Mouse (Mus musculus) ES-Bruce4 (cell line): ENCODE results near the gene Edar. TPM values are rescaled to one million over a fixed set of nuclear protein-coding genes. Genes with fewer than 3 reads are reported as not detected.

ENCODE experiments used
- H3K27ac ChIP-seq: 2 replicates; pipeline ENCODE4 v1.5.1; 2012; ENCODE audit warnings: low read length, inconsistent platforms; ENCODE audit not compliant: insufficient read depth
- H3K27me3 ChIP-seq: 2 replicates; pipeline ENCODE4 v1.6.1; 2012; ENCODE audit warnings: mild to moderate bottlenecking, low read length, inconsistent platforms; ENCODE audit not compliant: control insufficient read depth, poor library complexity, insufficient read depth, severe bottlenecking
- H3K36me3 ChIP-seq: 2 replicates; pipeline ENCODE4 v1.6.1; 2012; ENCODE audit warnings: inconsistent platforms, mild to moderate bottlenecking, low read length, moderate library complexity; ENCODE audit not compliant: control insufficient read depth, poor library complexity, insufficient read depth, severe bottlenecking
- H3K4me1 ChIP-seq: one replicate; pipeline ENCODE4 v1.8.1; 2011; ENCODE audit warnings: low read length; ENCODE audit not compliant: control insufficient read depth, insufficient read depth
- H3K4me3 ChIP-seq: 2 replicates; pipeline ENCODE4 v1.5.1; 2011; ENCODE audit warnings: low read depth, mild to moderate bottlenecking, low read length
- H3K9ac ChIP-seq: 2 replicates; pipeline ENCODE4 v1.6.1; 2012; ENCODE audit warnings: low read depth, mild to moderate bottlenecking, inconsistent platforms; ENCODE audit not compliant: poor library complexity, severe bottlenecking
- H3K9me3 ChIP-seq: replicated peaks from 2 replicates; pipeline ENCODE4 v1.6.1; 2012; ENCODE audit warnings: mild to moderate bottlenecking, low read length, inconsistent platforms; ENCODE audit not compliant: control insufficient read depth, poor library complexity, insufficient read depth, severe bottlenecking
- CTCF ChIP-seq: IDR thresholded peaks from one replicate; pipeline ENCODE4 v1.8.1; 2011; ENCODE audit warnings: low read depth, low read length
- EP300 ChIP-seq: IDR thresholded peaks from 2 replicates; pipeline ENCODE4 v1.6.1; 2011; ENCODE audit warnings: low read depth, low read length; ENCODE audit not compliant: insufficient read depth
- POLR2A ChIP-seq: IDR thresholded peaks from one replicate; pipeline ENCODE4 v1.8.1; 2011; ENCODE audit warnings: low read length; ENCODE audit not compliant: insufficient read depth
- polyA plus RNA-seq: library from polyadenylated mRNA; stranded (reverse); fragments of >200 nt; gene quantifications from 2 replicates; pipeline ENCODE4 v1.2.4, GENCODE M21; 2011; ENCODE audit warnings: low read depth; ENCODE audit not compliant: missing spikeins, insufficient read depth, insufficient read length

Gene Edar
- polyA plus RNA-seq, 1 experiment, result not detected

- Histone ChIP-seq H3K36me3 (no peaks in the 10 kb centered on the region), H3K27ac (no peak overlapping the region)
These were observed 64.8 kb downstream of the Edar start for GRCm38 (mm10) chr10:58610484-58611261.

GRCm38 (mm10) chr10:58608858-58609257 is 66.6 kb downstream of the Edar start:
- TF ChIP-seq EP300 (no peak), CTCF (no peak), POLR2A (no peak)
- H3K27ac ChIP-seq, result no peak overlapping the region
- H3K27me3 ChIP-seq, result no peaks in the 10 kb centered on the region
- no peaks in the 10 kb centered on the region for H3K4me1 ChIP-seq
- H3K4me3 ChIP-seq, result no peak overlapping the region
- H3K36me3 ChIP-seq, result no peaks in the 10 kb centered on the region
- no peak overlapping the region for H3K9ac ChIP-seq
- H3K9me3 ChIP-seq, result no peaks in the 10 kb centered on the region

More at GRCm38 (mm10) chr10:58610484-58611261, 64.8 kb downstream of the Edar start:
- Histone ChIP-seq H3K4me3 (no peak overlapping the region), H3K4me1 (no peaks in the 10 kb centered on the region), H3K9me3 (no peaks in the 10 kb centered on the region), H3K27me3 (no peaks in the 10 kb centered on the region), H3K9ac (no peak overlapping the region)
- TF ChIP-seq EP300, result no peak
- TF ChIP-seq CTCF, result no peak
- no peak for TF ChIP-seq POLR2A

DNA sequence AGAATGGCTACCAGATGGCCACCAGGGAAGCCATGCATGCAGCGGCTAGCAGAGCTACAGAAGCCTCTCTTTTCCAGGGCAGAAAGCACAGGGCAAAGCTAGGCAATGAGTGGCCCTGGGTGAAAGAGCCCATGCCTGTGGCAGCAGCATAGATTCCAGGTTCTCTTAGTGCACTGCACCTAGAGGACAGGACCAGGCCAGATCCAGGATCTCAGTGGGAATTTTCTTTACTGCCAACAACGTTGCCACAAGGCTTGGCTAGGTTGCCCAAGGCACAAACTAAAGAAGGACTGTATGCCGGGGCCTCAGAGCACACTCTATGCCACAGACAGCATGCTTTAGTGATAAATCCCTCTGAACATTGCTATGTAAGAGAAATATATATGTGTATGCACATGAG is 69.1 kb downstream of the Edar start:
- no peak overlapping the region for H3K9ac ChIP-seq
- H3K27ac ChIP-seq, result no peak overlapping the region
- H3K9me3 ChIP-seq, result no peaks in the 10 kb centered on the region
- no peaks in the 10 kb centered on the region for H3K27me3 ChIP-seq
- no peaks in the 10 kb centered on the region for H3K36me3 ChIP-seq
- H3K4me3 ChIP-seq, result no peak overlapping the region
- TF ChIP-seq POLR2A (no peak), CTCF (no peak), EP300 (no peak)
- H3K4me1 ChIP-seq, result no peaks in the 10 kb centered on the region

- Histone ChIP-seq H3K27me3 (no peaks in the 10 kb centered on the region), H3K9ac (no peak overlapping the region), H3K27ac (no peak overlapping the region), H3K36me3 (no peaks in the 10 kb centered on the region), H3K4me1 (peaks cover 3% of the 10 kb centered on the region), H3K4me3 (no peak overlapping the region), H3K9me3 (no peaks in the 10 kb centered on the region)
- TF ChIP-seq EP300 (no peak), CTCF (no peak), POLR2A (no peak)
These were observed 70.7 kb downstream of the Edar start for GRCm38 (mm10) chr10:58604779-58605178.

GRCm38 (mm10) chr10:58601946-58602345 is 73.5 kb downstream of the Edar start:
- no peak overlapping the region for H3K9ac ChIP-seq
- H3K36me3 ChIP-seq, result no peaks in the 10 kb centered on the region
- H3K27ac ChIP-seq, result no peak overlapping the region
- no peaks in the 10 kb centered on the region for H3K27me3 ChIP-seq
- H3K4me1 ChIP-seq, result peaks cover 3% of the 10 kb centered on the region
- no peaks in the 10 kb centered on the region for H3K9me3 ChIP-seq
- H3K4me3 ChIP-seq, result no peak overlapping the region
- TF ChIP-seq EP300 (no peak), CTCF (no peak), POLR2A (no peak)

- Histone ChIP-seq H3K9me3 (no peaks in the 10 kb centered on the region), H3K4me3 (no peak overlapping the region), H3K27me3 (no peaks in the 10 kb centered on the region), H3K36me3 (no peaks in the 10 kb centered on the region), H3K4me1 (peaks cover 3% of the 10 kb centered on the region), H3K27ac (no peak overlapping the region), H3K9ac (no peak overlapping the region)
- TF ChIP-seq CTCF (no peak), EP300 (0 out of 2 replicates have a peak, but pooled peaks have one; percentile 41)
These were observed 74.0 kb downstream of the Edar start for GRCm38 (mm10) chr10:58601431-58601901.
